ENCODE assay signal across 9 mouse cellular contexts in genomic region chr2:147688742-147689141, GRCm38 (mm10).
DNase-seq lines count a peak whose midpoint lies in the region; ATAC-seq lines count a peak whose summit lies in the region.
"Had no signal": no experiment of that assay in that cellular context is flagged by ENCODE, and none has a peak within 500 bp of the region (broad histone marks: within the 10 kb centered on the region; RNA-seq: fewer than 3 reads in every experiment).

No protein-coding gene starts in this region.

- no peak overlapping the region for H3K9ac ChIP-seq in forebrain, embryonic 14.5 days (ENCODE audit: low read length)
- H3K9ac ChIP-seq in forebrain, embryonic 15.5 days (replicated peaks), result no peak overlapping the region
- H3K9ac ChIP-seq: neural tube, embryonic 13.5 days had no signal

- H3K27ac ChIP-seq in forebrain, embryonic 14.5 days (ENCODE audit: low read depth, low read length), result no peak overlapping the region
- H3K27ac ChIP-seq in forebrain, embryonic 15.5 days (replicated peaks), result no peak overlapping the region
- H3K27ac ChIP-seq in heart, embryonic 10.5 days, result no peak overlapping the region
- H3K27ac ChIP-seq: neural tube, embryonic 13.5 days had no signal

- no peaks in the 10 kb centered on the region for H3K4me1 ChIP-seq in forebrain, embryonic 14.5 days (ENCODE audit: control insufficient read depth, insufficient read depth, low read length)
- no peaks in the 10 kb centered on the region for H3K4me1 ChIP-seq in forebrain, embryonic 15.5 days
- H3K4me1 ChIP-seq in heart, embryonic 10.5 days, result no peaks in the 10 kb centered on the region

- no peak for ATAC-seq in forebrain, embryonic 14.5 days
- no peak for ATAC-seq in forebrain, embryonic 15.5 days (replicated peaks)
- no peak for ATAC-seq in erythroid progenitor cell, adult 5-6 weeks (replicated peaks; ENCODE audit: low FRiP score, poor library complexity, severe bottlenecking)

- no peak overlapping the region for H3K4me2 ChIP-seq in forebrain, embryonic 14.5 days (ENCODE audit: low read length)
- H3K4me2 ChIP-seq in forebrain, embryonic 15.5 days (replicated peaks), result no peak overlapping the region
- H3K4me2 ChIP-seq: neural tube, embryonic 13.5 days had no signal

- WGBS in forebrain, embryonic 14.5 days, result 19% methylated on average over 6 of the region's 6 CpGs
- 19% methylated on average over 6 of the region's 6 CpGs for WGBS in forebrain, embryonic 15.5 days
- 17% methylated on average over 6 of the region's 6 CpGs for WGBS in heart, embryonic 10.5 days

- no peaks in the 10 kb centered on the region for H3K27me3 ChIP-seq in forebrain, embryonic 14.5 days (replicated peaks; ENCODE audit: control insufficient read depth, insufficient read depth, low read length)
- H3K27me3 ChIP-seq in forebrain, embryonic 15.5 days, result no peaks in the 10 kb centered on the region
- H3K27me3 ChIP-seq in heart, embryonic 10.5 days (ENCODE audit: insufficient read depth, poor library complexity, severe bottlenecking), result no peaks in the 10 kb centered on the region

- no peak overlapping the region for H3K4me3 ChIP-seq in forebrain, embryonic 14.5 days (ENCODE audit: low read depth, low read length)
- no peak overlapping the region for H3K4me3 ChIP-seq in forebrain, embryonic 15.5 days
- no peak overlapping the region for H3K4me3 ChIP-seq in heart, embryonic 10.5 days
- H3K4me3 ChIP-seq: neural tube, embryonic 13.5 days had no signal

- H3K36me3 ChIP-seq in forebrain, embryonic 14.5 days (ENCODE audit: control insufficient read depth, insufficient read depth, low read length), result no peaks in the 10 kb centered on the region
- H3K36me3 ChIP-seq in forebrain, embryonic 15.5 days, result no peaks in the 10 kb centered on the region
- no peaks in the 10 kb centered on the region for H3K36me3 ChIP-seq in heart, embryonic 10.5 days
- H3K36me3 ChIP-seq: neural tube, embryonic 13.5 days had no signal

- H3K9me3 ChIP-seq in forebrain, embryonic 14.5 days (replicated peaks; ENCODE audit: control insufficient read depth, low read length), result no peaks in the 10 kb centered on the region
- no peaks in the 10 kb centered on the region for H3K9me3 ChIP-seq in forebrain, embryonic 15.5 days
- no peaks in the 10 kb centered on the region for H3K9me3 ChIP-seq in heart, embryonic 10.5 days
- H3K9me3 ChIP-seq: neural tube, embryonic 13.5 days had no signal

- DNase-seq in forebrain, embryonic 14.5 days (ENCODE audit: low spot score), result peak; percentile 46
- peak; percentile 41 for DNase-seq in right cerebral cortex, postnatal 14 days
- no peak for DNase-seq in right cerebral cortex, postnatal 25 days
- DNase-seq in heart, embryonic 10.5 days (ENCODE audit: low spot score), result peak; percentile 77
- peak; percentile 15 to 34 for DNase-seq in lung, adult 18-20 months
- DNase-seq in T-cell, adult 2 months (ENCODE audit: low spot score), result no peak

Comparison
In these comparisons a context has a peak if more than half of its experiments do, and no peak if none do; other contexts are left out.
1. DNase-seq: peak in forebrain, embryonic 14.5 days (single experiment), right cerebral cortex, postnatal 14 days (single experiment), heart, embryonic 10.5 days (single experiment) and lung, adult 18-20 months (2 of 2); none in right cerebral cortex, postnatal 25 days (single experiment) and T-cell, adult 2 months (single experiment).